Mouse (Mus musculus) liver, adult 2 months (tissue): ENCODE results near the gene Clcn2. TPM values are rescaled to one million over a fixed set of nuclear protein-coding genes. Genes with fewer than 3 reads are reported as not detected.
A peak's percentile ranks its signal among the peaks of the same experiment; 100 is the strongest.

Experiments
- DNase-seq: peaks from one replicate; pipeline ENCODE4 v3.0.0-alpha.2; 2011; ENCODE audit warnings: low read depth, low spot score; ENCODE audit errors: extremely low read depth
- H3K27ac ChIP-seq: fragments of 200-500 bp; replicated peaks from 2 replicates; pipeline ENCODE4 v1.5.1; 2012; ENCODE audit warnings: low read depth, mild to moderate bottlenecking, control low read depth, inconsistent platforms, low read length; ENCODE audit not compliant: insufficient read depth
- H3K27me3 ChIP-seq: fragments of 200-500 bp; 2 replicates; pipeline ENCODE4 v1.6.1; 2012; ENCODE audit warnings: mild to moderate bottlenecking, moderate library complexity, low read length, inconsistent platforms; ENCODE audit not compliant: control insufficient read depth, insufficient read depth
- H3K36me3 ChIP-seq: fragments of 200-500 bp; 2 replicates; pipeline ENCODE4 v1.6.1; 2012; ENCODE audit warnings: low read length, inconsistent platforms; ENCODE audit not compliant: control insufficient read depth, insufficient read depth
- H3K4me1 ChIP-seq: fragments of 200-500 bp; 2 replicates; pipeline ENCODE4 v1.6.1; 2011; ENCODE audit warnings: low read length; ENCODE audit not compliant: control insufficient read depth, insufficient read depth
- H3K4me3 ChIP-seq: fragments of 200-500 bp; 2 replicates; pipeline ENCODE4 v1.5.1; 2011; ENCODE audit warnings: low read depth, mild to moderate bottlenecking, control low read depth, low read length, moderate library complexity; ENCODE audit not compliant: insufficient read depth
- H3K79me2 ChIP-seq: fragments of 200-500 bp; 2 replicates; pipeline ENCODE4 v1.6.1; 2012; ENCODE audit warnings: inconsistent platforms, mild to moderate bottlenecking, low read length, moderate library complexity; ENCODE audit not compliant: control insufficient read depth, insufficient read depth
- H3K9ac ChIP-seq: fragments of 200-500 bp; 2 replicates; pipeline ENCODE4 v1.6.1; 2012; ENCODE audit warnings: low read depth, mild to moderate bottlenecking, control low read depth, inconsistent platforms, low read length
- CTCF ChIP-seq: fragments of 200-500 bp; IDR thresholded peaks from 2 replicates; pipeline ENCODE4 v1.5.1; 2011; ENCODE audit warnings: low read depth, low read length, control low read depth
- POLR2A ChIP-seq: fragments of 200-500 bp; IDR thresholded peaks from 2 replicates; pipeline ENCODE4 v1.6.1; 2011; ENCODE audit warnings: low read length, control low read depth; ENCODE audit not compliant: insufficient read depth; ENCODE audit errors: extremely low read depth
- WGBS: fragments of 180-500 bp; shearing (Covaris S2); methylation state at CpG from one replicate; pipeline ENCODE4 v1.1.7; 2018; 5-methylcytosine and 5-hydroxymethylcytosine counted together
- polyA plus RNA-seq: library from polyadenylated mRNA; depleted of rRNA; stranded (reverse); fragments of >200 nt; gene quantifications from 2 replicates; pipeline ENCODE4 v1.2.3, GENCODE M21; 2012
- total RNA-seq: library from RNA; depleted of rRNA; stranded (reverse); fragments of >200 nt; gene quantifications from 2 replicates; pipeline ENCODE4 v1.2.3, GENCODE M21; 2014

Clcn2 gene
- total and polyA plus RNA-seq, 2 experiments = 29.6 to 58.6 TPM

- Histone ChIP-seq H3K27me3 (no peaks in the 10 kb centered on the region), H3K4me3 (no peak overlapping the region), H3K9ac (no peak overlapping the region), H3K4me1 (no peaks in the 10 kb centered on the region), H3K79me2 (no peaks in the 10 kb centered on the region), H3K27ac (no peak overlapping the region), H3K36me3 (peaks cover 55% of the 10 kb centered on the region)
- 77% methylated on average over 3 of the region's 3 CpGs for WGBS
- DNase-seq = no peak
- no peak for TF ChIP-seq POLR2A
- no peak for TF ChIP-seq CTCF
Measured at GRCm38 (mm10) chr16:20690774-20691173, 26.8 kb downstream of the Clcn2 start.

GRCm38 (mm10) chr16:20677974-20678675 lies 39.4 kb downstream of the Clcn2 start:
- no peak overlapping the region for H3K4me3 ChIP-seq

GRCm38 (mm10) chr16:20677380-20677779 lies 40.2 kb downstream of the Clcn2 start:
- 75% methylated on average over 5 of the region's 5 CpGs for WGBS
- H3K4me1 ChIP-seq = peaks cover 16% of the 10 kb centered on the region
- DNase-seq = no peak
- H3K27ac ChIP-seq = no peak overlapping the region
- H3K36me3 ChIP-seq = peaks cover 62% of the 10 kb centered on the region
- no peak overlapping the region for H3K9ac ChIP-seq
- H3K4me3 ChIP-seq = no peak overlapping the region
- H3K79me2 ChIP-seq = peaks cover 24% of the 10 kb centered on the region
- no peaks in the 10 kb centered on the region for H3K27me3 ChIP-seq
- no peak for TF ChIP-seq CTCF
- TF ChIP-seq POLR2A = no peak

More at GRCm38 (mm10) chr16:20677974-20678675, 39.4 kb downstream of the Clcn2 start:
- Histone ChIP-seq H3K4me1 (peaks cover 16% of the 10 kb centered on the region), H3K9ac (no peak overlapping the region), H3K36me3 (peaks cover 70% of the 10 kb centered on the region), H3K79me2 (peaks cover 20% of the 10 kb centered on the region), H3K27ac (no peak overlapping the region), H3K27me3 (no peaks in the 10 kb centered on the region)
- 44% methylated on average over 10 of the region's 10 CpGs for WGBS
- TF ChIP-seq CTCF (no peak), POLR2A (no peak)
- DNase-seq = peak; percentile 70

GRCm38 (mm10) chr16:20676702-20677101 lies 40.8 kb downstream of the Clcn2 start:
- Histone ChIP-seq H3K27me3 (no peaks in the 10 kb centered on the region), H3K27ac (no peak overlapping the region), H3K36me3 (peaks cover 56% of the 10 kb centered on the region), H3K4me3 (no peak overlapping the region), H3K9ac (no peak overlapping the region), H3K4me1 (peaks cover 20% of the 10 kb centered on the region), H3K79me2 (peaks cover 24% of the 10 kb centered on the region)
- TF ChIP-seq CTCF (no peak), POLR2A (no peak)
- 70% methylated on average over 4 of the region's 4 CpGs for WGBS
- no peak for DNase-seq

- Histone ChIP-seq H3K79me2 (peaks cover 24% of the 10 kb centered on the region), H3K4me1 (peaks cover 20% of the 10 kb centered on the region), H3K27me3 (no peaks in the 10 kb centered on the region), H3K9ac (no peak overlapping the region), H3K36me3 (peaks cover 41% of the 10 kb centered on the region), H3K27ac (no peak overlapping the region; the same call in 1 of the 2 replicates), H3K4me3 (no peak overlapping the region)
- TF ChIP-seq POLR2A = no peak
- TF ChIP-seq CTCF = no peak
- no peak for DNase-seq
- 50% methylated on average over 6 of the region's 6 CpGs for WGBS
Measured at GRCm38 (mm10) chr16:20675213-20675612, 42.3 kb downstream of the Clcn2 start.

GRCm38 (mm10) chr16:20673706-20674303 lies 43.7 kb downstream of the Clcn2 start:
- peaks cover 28% of the 10 kb centered on the region for H3K36me3 ChIP-seq
- peak overlapping the region; percentile 81 for H3K4me3 ChIP-seq
- peak; percentile 94 for DNase-seq
- peaks cover 24% of the 10 kb centered on the region for H3K79me2 ChIP-seq
- WGBS = 2% methylated on average over 14 of the region's 14 CpGs
- peak overlapping the region; percentile 93 for H3K9ac ChIP-seq
- TF ChIP-seq CTCF = no peak
- TF ChIP-seq POLR2A = 0 out of 2 replicates have a peak, but pooled peaks have one; percentile 14
- H3K27ac ChIP-seq = peak overlapping the region; percentile 98
- H3K4me1 ChIP-seq = peaks cover 20% of the 10 kb centered on the region
- no peaks in the 10 kb centered on the region for H3K27me3 ChIP-seq
